Mouse (Mus musculus) MEL (cell line): Measurements from ENCODE around the gene Ccr1l1. TPM values are rescaled to one million over a fixed set of nuclear protein-coding genes. Genes with fewer than 3 reads are reported as not detected.
"Not testable (repeated sequence)": the region's sequence is repeated elsewhere in the genome, so short reads cannot be mapped to it uniquely, and the experiment has no call there.

Experiments
- DNase-seq: peaks from one replicate; pipeline ENCODE4 v3.0.0; 2011; ENCODE audit warnings: low read depth, low spot score
- H3K27ac ChIP-seq: 2 replicates; pipeline ENCODE4 v1.5.1; 2012; ENCODE audit warnings: low read depth, mild to moderate bottlenecking, control low read depth, low read length, moderate library complexity; ENCODE audit not compliant: control insufficient read depth
- H3K27me3 ChIP-seq, 2 experiments: fragments of 150-350 bp in 1 of 2; sonication (generic) in 1 of 2; 2 replicates each; pipeline ENCODE4 v1.6.1; 2012; ENCODE audit warnings: low read length in 2 of 2, mild to moderate bottlenecking in 2 of 2, improper control_type of control experiment in 1 of 2, moderate library complexity in 1 of 2; ENCODE audit not compliant: insufficient read depth in 2 of 2, control insufficient read depth in 1 of 2
- H3K36me3 ChIP-seq, 2 experiments: 2 replicates each; pipeline ENCODE4 v1.6.1; 2012 to 2014; ENCODE audit warnings: low read length in 2 of 2, improper control_type of control experiment in 1 of 2, inconsistent platforms in 1 of 2, mild to moderate bottlenecking in 1 of 2; ENCODE audit not compliant: insufficient read depth in 2 of 2, control insufficient read depth in 1 of 2
- H3K4me1 ChIP-seq, 2 experiments: fragments of 150-350 bp in 1 of 2; sonication (generic) in 1 of 2; 2 replicates each; pipeline ENCODE4 v1.6.1; 2012; ENCODE audit warnings: low read length in 2 of 2, improper control_type of control experiment in 1 of 2, mild to moderate bottlenecking in 1 of 2; ENCODE audit not compliant: insufficient read depth in 2 of 2, control insufficient read depth in 1 of 2
- H3K4me3 ChIP-seq, 2 experiments: fragments of 150-350 bp in 1 of 2; sonication (generic) in 1 of 2; 2 replicates each; pipeline ENCODE4 v1.5.1; 2012; ENCODE audit warnings: low read depth in 2 of 2, low read length in 2 of 2, mild to moderate bottlenecking in 2 of 2, moderate library complexity in 2 of 2, control low read depth in 1 of 2, improper control_type of control experiment in 1 of 2; ENCODE audit not compliant: control insufficient read depth in 1 of 2, insufficient read depth in 1 of 2
- H3K79me2 ChIP-seq: 2 replicates; pipeline ENCODE4 v1.6.1; 2012; ENCODE audit warnings: mild to moderate bottlenecking, low read length, moderate library complexity; ENCODE audit not compliant: control insufficient read depth, poor library complexity, insufficient read depth
- H3K9ac ChIP-seq: 2 replicates; pipeline ENCODE4 v1.6.1; 2012; ENCODE audit warnings: low read depth, mild to moderate bottlenecking, control low read depth, low read length, moderate library complexity; ENCODE audit not compliant: control insufficient read depth, poor library complexity, severe bottlenecking
- H3K9me3 ChIP-seq: fragments of 150-350 bp; sonication (generic); replicated peaks from 2 replicates; pipeline ENCODE4 v1.6.1; 2012; ENCODE audit warnings: mild to moderate bottlenecking, low read length, improper control_type of control experiment, moderate library complexity; ENCODE audit not compliant: insufficient read depth
- BHLHE40 ChIP-seq: IDR thresholded peaks from 2 replicates; pipeline ENCODE4 v1.6.1; 2012; ENCODE audit warnings: low read depth, mild to moderate bottlenecking, inconsistent platforms, low read length, improper control_type of control experiment, borderline replicate concordance
- CHD2 ChIP-seq: IDR thresholded peaks from 2 replicates; pipeline ENCODE4 v1.6.1; 2011; ENCODE audit warnings: low read length, improper control_type of control experiment
- ELF1 ChIP-seq: IDR thresholded peaks from 2 replicates; pipeline ENCODE4 v1.6.1; 2014; ENCODE audit warnings: low read depth, mild to moderate bottlenecking, inconsistent platforms, low read length, improper control_type of control experiment, moderate library complexity
- EP300 ChIP-seq, 2 experiments: IDR thresholded peaks; 2 replicates each; pipeline ENCODE4 v1.6.1; 2011; ENCODE audit warnings: improper control_type of control experiment in 2 of 2, low read length in 2 of 2, low read depth in 1 of 2, mild to moderate bottlenecking in 1 of 2
- ETS1 ChIP-seq: IDR thresholded peaks from 2 replicates; pipeline ENCODE4 v1.6.1; 2012; ENCODE audit warnings: low read depth, mild to moderate bottlenecking, inconsistent platforms, low read length, improper control_type of control experiment, moderate library complexity
- JUND ChIP-seq: IDR thresholded peaks from 2 replicates; pipeline ENCODE4 v1.6.1; 2011; ENCODE audit warnings: low read depth, mild to moderate bottlenecking, improper control_type of control experiment, low read length
- KAT2A ChIP-seq: conservative IDR thresholded peaks from 2 replicates; pipeline ENCODE4 v1.6.1; 2012; ENCODE audit warnings: low read depth, low read length, improper control_type of control experiment, inconsistent platforms
- MAX ChIP-seq: IDR thresholded peaks from 2 replicates; pipeline ENCODE4 v1.6.1; 2011; ENCODE audit warnings: low read length, improper control_type of control experiment
- MAZ ChIP-seq: IDR thresholded peaks from 2 replicates; pipeline ENCODE4 v1.6.1; 2012; ENCODE audit warnings: low read depth, mild to moderate bottlenecking, inconsistent platforms, low read length, improper control_type of control experiment
- MYC ChIP-seq: IDR thresholded peaks from 2 replicates; pipeline ENCODE4 v1.6.1; 2011; ENCODE audit warnings: low read depth, mild to moderate bottlenecking, low read length, improper control_type of control experiment, moderate library complexity
- NRF1 ChIP-seq: IDR thresholded peaks from 2 replicates; pipeline ENCODE4 v1.6.1; 2014; ENCODE audit warnings: low read depth, mild to moderate bottlenecking, inconsistent platforms, low read length, improper control_type of control experiment, moderate library complexity; ENCODE audit not compliant: poor library complexity, insufficient read depth, severe bottlenecking
- POLR2A ChIP-seq, 2 experiments: IDR thresholded peaks; 2 replicates each; pipeline ENCODE4 v1.6.1; 2011 to 2012; ENCODE audit warnings: low read length in 2 of 2, mild to moderate bottlenecking in 2 of 2, control low read depth in 1 of 2, improper control_type of control experiment in 1 of 2, low read depth in 1 of 2, moderate library complexity in 1 of 2; ENCODE audit not compliant: control insufficient read depth in 1 of 2, insufficient read depth in 1 of 2, poor library complexity in 1 of 2
- POLR2AphosphoS5 ChIP-seq: IDR thresholded peaks from 2 replicates; pipeline ENCODE4 v1.6.1; 2012; ENCODE audit warnings: low read depth, borderline replicate concordance, mild to moderate bottlenecking, inconsistent platforms, low read length, moderate library complexity, mixed read lengths
- RCOR1 ChIP-seq: IDR thresholded peaks from 2 replicates; pipeline ENCODE4 v1.6.1; 2012; ENCODE audit warnings: low read depth, mild to moderate bottlenecking, inconsistent platforms, low read length, improper control_type of control experiment
- SIN3A ChIP-seq: IDR thresholded peaks from 2 replicates; pipeline ENCODE4 v1.6.1; 2012; ENCODE audit warnings: low read length, improper control_type of control experiment, inconsistent platforms
- SMC3 ChIP-seq: IDR thresholded peaks from 2 replicates; pipeline ENCODE4 v1.6.1; 2011; ENCODE audit warnings: low read depth, low read length, improper control_type of control experiment
- USF1 ChIP-seq: IDR thresholded peaks from 2 replicates; pipeline ENCODE4 v1.6.1; 2014; ENCODE audit warnings: low read depth, mild to moderate bottlenecking, inconsistent platforms, low read length, improper control_type of control experiment, moderate library complexity
- USF2 ChIP-seq, 2 experiments: IDR thresholded peaks; 2 replicates each; pipeline ENCODE4 v1.6.1; 2011 to 2012; ENCODE audit warnings: improper control_type of control experiment in 2 of 2, low read length in 2 of 2, borderline replicate concordance in 1 of 2, inconsistent platforms in 1 of 2, low read depth in 1 of 2, mild to moderate bottlenecking in 1 of 2; ENCODE audit not compliant: insufficient read depth in 1 of 2
- ZC3H11A ChIP-seq: IDR thresholded peaks from 2 replicates; pipeline ENCODE4 v1.6.1; 2012; ENCODE audit warnings: low read depth, mild to moderate bottlenecking, inconsistent platforms, low read length, improper control_type of control experiment
- polyA plus RNA-seq, 2 experiments: library from polyadenylated mRNA; stranded (reverse) in 1 of 2; unstranded in 1 of 2; fragments of >175 nt in 1 of 2; fragments of >200 nt in 1 of 2; gene quantifications; 2 replicates each; pipeline versions ENCODE4 v1.2.1 to v1.2.4; 2012; ENCODE audit warnings: low replicate concordance in 2 of 2, low read depth in 1 of 2; ENCODE audit not compliant: insufficient read length in 2 of 2, insufficient read depth in 1 of 2, missing spikeins in 1 of 2
- total RNA-seq: library from RNA; depleted of rRNA; stranded (reverse); fragments of 300-350 nt; gene quantifications from 2 replicates; pipeline ENCODE4 v1.2.3, GENCODE M21; 2012

Ccr1l1 gene
- total and polyA plus RNA-seq, 3 experiments = not detected

- TF ChIP-seq NRF1 (no peak), KAT2A (no peak), USF2 (IDR thresholded peaks at IDR 0.05; ENCODE audit: borderline replicate concordance in 1 of 2, insufficient read depth in 1 of 2, low read depth in 1 of 2, low read length in 2 of 2) (no peak), EP300 (IDR thresholded peaks at IDR 0.05; ENCODE audit: low read depth in 1 of 2, low read length in 2 of 2) (peak; percentile 96 to 97), MAX (no peak), ELF1 (no peak), MAZ (0 out of 2 replicates have a peak, but pooled peaks have one; percentile 24), SIN3A (no peak), JUND (no peak), CHD2 (no peak), POLR2A (IDR thresholded peaks at IDR 0.05; ENCODE audit: control insufficient read depth in 1 of 2, insufficient read depth in 1 of 2, low read depth in 1 of 2, low read length in 2 of 2, poor library complexity in 1 of 2) (no peak), ETS1 (peak; percentile 91), SMC3 (no peak), MYC (peak; percentile 69; the same call in 1 of the 2 replicates), USF1 (no peak), POLR2AphosphoS5 (no peak), ZC3H11A (no peak), BHLHE40 (peak; percentile 73), RCOR1 (peak; percentile 90)
- TF ChIP-seq, all 39 proteins: peak for 11
These were observed 3.7 kb upstream of the Ccr1l1 start (continued) for GRCm38 (mm10) chr9:123981909-123982308.

GRCm38 (mm10) chr9:123980858-123981475 lies 2.8 kb upstream of the Ccr1l1 start:
- peaks cover 0 to 43% of the 10 kb centered on the region in 2 experiments; a peak in 2 of 4 replicates for H3K36me3 ChIP-seq
- peaks cover 31 to 33% of the 10 kb centered on the region in 2 experiments for H3K4me1 ChIP-seq
- not testable (repeated sequence) for H3K9me3 ChIP-seq, DNase-seq, H3K4me3 ChIP-seq, H3K9ac ChIP-seq, H3K79me2 ChIP-seq, H3K27me3 ChIP-seq
- H3K27ac ChIP-seq = peak overlapping the region; percentile 61
